Mouse (Mus musculus): ENCODE measurements around the gene Tmem167.

GRCm38 (mm10) chr13:90088962-90089824 lies at the start of gene Tmem167, which contains the start of gene Xrcc4:
- TF ChIP-seq EP300 (IDR thresholded peaks at IDR 0.05; ENCODE audit: low read depth) (no peak; the same call in 1 of the 2 replicates), CTCF (IDR thresholded peaks at IDR 0.05; ENCODE audit: low read depth) (no peak)
